Mouse (Mus musculus) hindbrain, postnatal 0 days (tissue): Measurements from ENCODE around the gene Camk2n2. TPM values are rescaled to one million over a fixed set of nuclear protein-coding genes. Genes with fewer than 3 reads are reported as not detected.
A peak's percentile ranks its signal among the peaks of the same experiment; 100 is the strongest.
"Not testable (repeated sequence)": the region's sequence is repeated elsewhere in the genome, so short reads cannot be mapped to it uniquely, and the experiment has no call there.

ENCODE experiments used
- ATAC-seq: fragments of 200-750 bp; cut with Nextera tagmentation; 2 replicates; pipeline ENCODE4 v1.8.0; 2017; ENCODE audit warnings: mild to moderate bottlenecking, moderate TSS enrichment, moderate library complexity
- DNase-seq: peaks from one replicate; pipeline ENCODE4 v3.0.0-alpha.2; 2015; ENCODE audit warnings: low spot score
- H3K27ac ChIP-seq: fragments of 300-500 bp; sonication (generic); 2 replicates; pipeline ENCODE4 v1.5.1; 2014; ENCODE audit warnings: mild to moderate bottlenecking
- H3K27me3 ChIP-seq: fragments of 300-500 bp; sonication (generic); 2 replicates; pipeline ENCODE4 v1.6.1; 2014; ENCODE audit warnings: low read length, mixed read lengths; ENCODE audit not compliant: insufficient read depth
- H3K36me3 ChIP-seq: fragments of 300-500 bp; sonication (generic); 2 replicates; pipeline ENCODE4 v1.6.1; 2014; ENCODE audit warnings: low read length, mixed read lengths; ENCODE audit not compliant: insufficient read depth
- H3K4me1 ChIP-seq: fragments of 300-500 bp; sonication (generic); 2 replicates; pipeline ENCODE4 v1.6.1; 2014; ENCODE audit warnings: antibody characterized with exemption, low read length, mixed read lengths; ENCODE audit not compliant: insufficient read depth
- H3K4me2 ChIP-seq: fragments of 300-500 bp; sonication (generic); 2 replicates; pipeline ENCODE4 v1.6.1; 2014; ENCODE audit warnings: low read depth, mild to moderate bottlenecking, low read length, moderate library complexity, mixed read lengths
- H3K4me3 ChIP-seq: fragments of 300-500 bp; sonication (generic); 2 replicates; pipeline ENCODE4 v1.5.1; 2014; ENCODE audit warnings: low read length
- H3K9ac ChIP-seq: fragments of 300-500 bp; sonication (generic); replicated peaks from 2 replicates; pipeline ENCODE4 v1.6.1; 2014; ENCODE audit warnings: mild to moderate bottlenecking, low read length, moderate library complexity, mixed read lengths
- H3K9me3 ChIP-seq: fragments of 300-500 bp; sonication (generic); 2 replicates; pipeline ENCODE4 v1.6.1; 2016; ENCODE audit warnings: low read length, mixed read lengths
- CTCF ChIP-seq: IDR thresholded peaks from 2 replicates; pipeline ENCODE4 v1.5.1; 2016; ENCODE audit warnings: antibody characterized with exemption, control low read depth, low read depth
- WGBS: fragments of 180-500 bp; shearing (Covaris S2); extraction: QIAGEN DNeasy Blood & Tissue Kit; methylation state at CpG from one replicate; pipeline ENCODE4 v1.1.7; 2014; 5-methylcytosine and 5-hydroxymethylcytosine counted together
- polyA plus RNA-seq: library from polyadenylated mRNA; unstranded; fragments of >200 nt; fragmentation: Nextera tagmentation; extraction: Ambion mirVana; gene quantifications from 2 replicates; pipeline ENCODE4 v1.2.1, GENCODE M21; 2015
- total RNA-seq: library from RNA; depleted of rRNA; stranded (reverse); fragments of >200 nt; gene quantifications from 2 replicates; pipeline ENCODE4 v1.2.3, GENCODE M21; 2014; rRNA removed

Camk2n2 gene
- total RNA-seq = 70.2 and 82.9 TPM in 2 replicates
- polyA plus RNA-seq = 84.7 and 85.7 TPM in 2 replicates

GRCm38 (mm10) chr16:20621191-20621990 lies at the start of gene Camk2n2:
Gene Camk2n2, minus strand, starts transcription at chr16:20621287.
- whole genome bisulfite sequencing = 2% methylated on average over 75 of the region's 92 CpGs
- no peaks in the 10 kb centered on the region for H3K36me3 ChIP-seq
- peak within 1 kb of the TSS; percentile 70 for H3K9ac ChIP-seq
- H3K9me3 ChIP-seq = no peaks in the 10 kb centered on the region
- peaks cover 8% of the 10 kb centered on the region; the same call in 1 of the 2 replicates for H3K4me1 ChIP-seq
- no peak for TF ChIP-seq CTCF
- peak within 1 kb of the TSS; percentile 94 for H3K27ac ChIP-seq
- DNase-seq (peak; percentile 73), ATAC-seq (peak; percentile 64)
- peak within 1 kb of the TSS; percentile 88 for H3K4me2 ChIP-seq
- no peaks in the 10 kb centered on the region for H3K27me3 ChIP-seq
- H3K4me3 ChIP-seq = peak within 1 kb of the TSS; percentile 84

- Histone ChIP-seq H3K4me1 (peaks cover 18% of the 10 kb centered on the region), H3K36me3 (no peaks in the 10 kb centered on the region), H3K9me3 (no peaks in the 10 kb centered on the region), H3K4me2 (no peak overlapping the region), H3K9ac (no peak overlapping the region), H3K27me3 (no peaks in the 10 kb centered on the region), H3K4me3 (no peak overlapping the region), H3K27ac (no peak overlapping the region)
- WGBS = 88% methylated on average over 3 of the region's 3 CpGs
- ATAC-seq (no peak), DNase-seq (no peak)
- no peak for TF ChIP-seq CTCF
Measured at GRCm38 (mm10) chr16:20670291-20670690, 49.2 kb upstream of the Camk2n2 start.

DNA sequence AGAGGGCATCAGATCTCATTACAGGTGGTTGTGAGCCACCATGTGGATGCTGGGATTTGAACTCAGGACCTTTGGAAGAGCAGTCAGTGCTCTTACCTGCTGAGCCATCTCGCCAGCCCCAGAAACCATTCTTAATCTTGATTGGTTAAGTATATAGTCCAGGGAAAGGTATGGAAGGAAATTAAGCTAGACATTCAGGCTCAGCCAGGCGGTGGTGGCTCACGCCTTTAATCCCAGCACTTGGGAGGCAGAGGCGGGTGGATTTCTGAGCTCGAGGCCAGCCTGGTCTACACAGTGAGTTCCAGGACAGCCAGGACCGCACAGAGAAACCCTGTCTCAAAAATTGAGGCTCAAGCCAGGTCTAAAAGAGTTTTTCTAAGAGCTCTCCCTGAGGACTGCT lies 46.9 kb upstream of the Camk2n2 start, which contains the start of gene Eif4g1:
Gene Eif4g1, plus strand, starts transcription at position 301 of the 400 bp plus-strand sequence.
- not testable (repeated sequence) for H3K9ac ChIP-seq, H3K4me3 ChIP-seq, H3K36me3 ChIP-seq, H3K4me1 ChIP-seq, H3K27me3 ChIP-seq, ATAC-seq, H3K9me3 ChIP-seq, DNase-seq, H3K4me2 ChIP-seq, H3K27ac ChIP-seq
- 92% methylated on average over 3 of the region's 6 CpGs for WGBS

GRCm38 (mm10) chr16:20657661-20658060 lies 36.6 kb upstream of the Camk2n2 start:
- Histone ChIP-seq H3K9me3 (no peaks in the 10 kb centered on the region), H3K4me1 (no peaks in the 10 kb centered on the region), H3K9ac (no peak overlapping the region), H3K27ac (no peak overlapping the region), H3K4me2 (no peak overlapping the region), H3K4me3 (no peak overlapping the region), H3K27me3 (no peaks in the 10 kb centered on the region), H3K36me3 (peaks cover 65% of the 10 kb centered on the region)
- WGBS = 90% methylated on average over 4 of the region's 4 CpGs
- ATAC-seq (no peak), DNase-seq (no peak)
- TF ChIP-seq CTCF = no peak

DNA sequence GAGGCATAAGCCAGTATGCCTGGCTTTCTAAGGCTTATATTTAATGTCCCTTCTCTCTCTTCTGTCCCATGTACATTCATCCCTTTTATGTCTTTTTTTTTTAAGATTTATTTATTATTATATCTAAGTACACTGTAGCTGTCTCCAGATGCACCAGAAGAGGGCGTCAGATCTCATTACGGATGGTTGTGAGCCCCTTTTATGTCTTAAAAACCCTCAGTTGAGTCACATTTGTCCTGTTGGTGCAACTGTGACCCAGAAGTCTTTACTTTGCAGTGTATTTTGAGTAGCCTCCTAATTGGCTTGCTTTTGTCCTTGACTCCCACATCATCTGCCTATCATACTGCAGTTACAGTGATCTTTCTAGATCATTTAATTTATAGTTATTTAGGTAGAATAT lies 32.2 kb upstream of the Camk2n2 start:
- H3K36me3 ChIP-seq = peaks cover 22% of the 10 kb centered on the region
- 0 out of 2 replicates have a peak, but pooled peaks cover 3% of the 10 kb centered on the region for H3K4me1 ChIP-seq
- TF ChIP-seq CTCF = no peak
- DNase-seq = no peak
- H3K4me2 ChIP-seq = peak overlapping the region; percentile 91; the same call in 1 of the 2 replicates
- H3K4me3 ChIP-seq = no peak overlapping the region
- H3K9me3 ChIP-seq = no peaks in the 10 kb centered on the region
- no peak overlapping the region for H3K27ac ChIP-seq
- no peak for ATAC-seq
- H3K27me3 ChIP-seq = no peaks in the 10 kb centered on the region
- H3K9ac ChIP-seq = no peak overlapping the region
- WGBS = 47% methylated on average over 2 of the region's 2 CpGs

DNA sequence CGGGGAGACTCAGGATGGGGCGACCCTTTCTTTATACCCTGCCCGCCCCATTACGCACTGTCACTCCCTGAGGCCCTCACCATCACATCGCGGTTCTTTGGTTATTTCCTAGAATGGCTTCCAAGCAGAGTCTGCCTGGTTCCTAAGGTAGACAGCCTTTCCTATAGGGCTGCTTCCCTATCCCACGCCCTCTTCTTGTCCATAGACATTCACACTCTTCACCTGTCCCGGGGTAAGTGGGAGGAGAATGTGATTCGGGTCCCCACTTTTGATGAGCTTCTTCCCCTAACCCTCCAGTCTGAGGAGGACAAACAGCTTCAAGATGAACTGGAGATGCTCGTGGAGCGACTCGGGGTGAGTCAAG lies 30.8 kb upstream of the Camk2n2 start:
- Histone ChIP-seq H3K4me2 (peak overlapping the region; percentile 91), H3K9ac (peak overlapping the region; percentile 95), H3K9me3 (no peaks in the 10 kb centered on the region), H3K27ac (peak overlapping the region; percentile 81; the same call in 1 of the 2 replicates), H3K4me1 (0 out of 2 replicates have a peak, but pooled peaks cover 3% of the 10 kb centered on the region), H3K4me3 (peak overlapping the region; percentile 91), H3K36me3 (peaks cover 10% of the 10 kb centered on the region), H3K27me3 (no peaks in the 10 kb centered on the region)
- no peak for TF ChIP-seq CTCF
- DNase-seq (no peak), ATAC-seq (no peak)
- WGBS = 9% methylated on average over 12 of the region's 12 CpGs
